Mouse (Mus musculus): ENCODE data around the gene Apoa5. TPM values are rescaled to one million over a fixed set of nuclear protein-coding genes. Genes with fewer than 3 reads are reported as not detected.
A peak's percentile ranks its signal among the peaks of the same experiment; 100 is the strongest.

Gene Apoa5
- polyA plus RNA-seq, 1 experiment from 2014 or later = 0.20 TPM

DNA sequence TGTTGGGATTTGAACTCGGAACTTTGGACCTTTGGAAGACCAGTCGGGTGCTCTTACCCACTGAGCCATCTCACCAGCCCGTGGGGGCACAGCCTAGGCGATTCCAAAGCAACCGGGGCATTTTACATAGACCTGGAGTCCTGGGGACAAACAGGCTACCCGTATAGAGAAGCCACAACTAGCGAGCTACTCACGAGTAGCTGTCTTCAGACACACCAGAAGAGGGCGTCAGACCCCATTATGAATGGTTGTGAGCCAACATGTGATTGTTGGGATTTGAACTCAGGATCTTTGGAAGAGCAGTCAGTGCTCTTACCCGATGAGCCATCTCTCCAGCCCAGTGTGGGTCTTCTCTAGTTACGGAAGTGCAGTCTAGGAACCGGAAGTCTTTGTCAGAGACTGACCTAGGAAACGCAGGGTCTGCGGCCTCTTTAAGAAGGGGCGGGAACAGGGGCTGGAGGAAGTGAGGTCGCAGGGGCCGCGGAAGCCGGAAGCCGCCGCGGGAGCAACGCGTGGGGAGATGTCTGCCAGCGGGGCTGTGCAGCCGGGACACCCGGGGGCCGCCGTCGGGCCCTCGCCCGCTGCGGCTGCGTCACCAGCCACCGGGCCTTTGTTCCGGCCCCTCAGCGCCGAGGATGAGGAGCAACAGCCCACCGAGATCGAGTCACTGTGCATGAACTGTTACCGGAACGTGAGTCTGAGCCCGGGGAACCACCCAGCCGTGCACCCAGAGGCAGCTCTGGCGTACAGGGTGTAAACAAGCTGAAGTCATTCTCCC, 4.4 kb downstream of the Apoa5 start, which contains the start of gene Zpr1:
Zpr1 (plus strand) TSS at position 388 of the 778 bp plus-strand sequence.
- no peaks in the 10 kb centered on the region for H3K9me3 ChIP-seq (replicated peaks)
- peaks cover 37% of the 10 kb centered on the region for H3K36me3 ChIP-seq
- H3K27ac ChIP-seq = peak within 1 kb of the TSS; percentile 80
- DNase-seq (ENCODE audit: low spot score) = peak; percentile 93
- H3K4me3 ChIP-seq = peak within 1 kb of the TSS; percentile 81
- 7% methylated on average over 45 of the region's 45 CpGs for whole genome bisulfite sequencing
- peaks cover 28% of the 10 kb centered on the region for H3K4me1 ChIP-seq
- H3K27me3 ChIP-seq (ENCODE audit: low read depth, poor library complexity, severe bottlenecking) = peaks cover 39% of the 10 kb centered on the region

DNA sequence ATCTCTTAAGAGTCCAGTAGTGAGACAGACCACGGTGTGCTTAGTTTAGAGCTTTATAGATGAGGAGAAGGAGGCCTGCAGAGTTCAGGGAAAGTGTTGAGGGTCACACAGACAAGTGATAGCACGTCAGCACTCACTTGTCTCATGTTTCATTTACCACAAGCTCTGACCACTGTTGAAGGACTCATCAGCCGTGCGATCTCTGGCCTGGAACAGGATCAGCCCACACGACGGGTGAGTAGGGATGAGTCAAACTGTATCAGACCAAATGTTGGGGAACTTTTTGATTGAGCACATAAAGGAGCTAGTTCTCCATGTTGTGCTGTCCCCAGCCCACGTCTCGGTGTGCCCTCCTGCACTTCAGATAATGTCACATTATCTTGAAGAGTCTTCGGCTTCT, 6.1 kb downstream of the Apoa5 start:
- Histone ChIP-seq H3K36me3 (peaks cover 53% of the 10 kb centered on the region), H3K9me3 (replicated peaks) (no peaks in the 10 kb centered on the region), H3K4me1 (peaks cover 24% of the 10 kb centered on the region), H3K27ac (no peak overlapping the region), H3K4me3 (no peak overlapping the region; the same call in 1 of the 2 replicates), H3K27me3 (ENCODE audit: low read depth, poor library complexity, severe bottlenecking) (peaks cover 22% of the 10 kb centered on the region)
- DNase-seq (ENCODE audit: low spot score) = no peak
- WGBS = 90% methylated on average over 9 of the region's 9 CpGs

DNA sequence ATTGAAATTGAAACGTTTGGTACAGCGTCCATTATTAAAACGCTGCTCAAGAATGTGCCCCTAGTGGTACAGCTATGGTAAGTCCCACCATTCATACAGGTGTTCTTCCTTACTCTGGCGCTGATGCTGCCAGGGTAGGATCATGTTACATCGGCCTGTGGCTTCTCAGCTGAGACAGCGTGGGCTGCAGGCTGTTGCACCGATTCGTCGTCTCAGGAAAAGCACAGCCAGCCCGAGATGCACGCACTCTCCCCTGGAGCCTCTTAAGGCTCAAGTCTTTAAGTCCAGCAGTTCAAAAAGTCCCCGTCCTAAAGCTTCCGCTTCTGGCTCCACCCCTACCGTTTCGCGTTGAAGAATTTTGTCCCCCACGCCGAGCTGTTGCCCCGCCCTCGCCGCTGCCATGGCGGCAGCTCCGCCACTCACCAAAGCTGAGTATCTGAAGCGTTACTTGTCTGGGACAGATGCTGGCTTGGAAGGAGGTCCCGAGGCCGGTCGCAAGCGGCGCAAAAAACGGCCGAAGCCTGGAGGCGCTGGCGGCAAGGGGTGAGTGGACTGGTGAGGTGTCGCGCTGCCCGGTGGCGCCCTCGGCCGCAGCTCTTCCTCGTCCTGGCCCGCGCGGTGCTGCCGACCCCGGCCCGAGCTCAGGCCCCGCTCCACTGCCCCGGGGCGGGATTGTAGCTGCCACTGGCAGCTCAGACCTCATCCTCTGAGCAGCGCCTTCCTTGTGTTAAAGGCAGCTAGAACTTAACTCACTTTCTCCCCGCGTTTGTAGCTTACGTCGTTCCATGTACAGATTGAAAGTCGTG, 14.4 kb downstream of the Apoa5 start, which contains the start of gene Bud13:
Bud13 (plus strand) TSS at position 378 of the 806 bp plus-strand sequence.
- Histone ChIP-seq H3K4me3 (peak within 1 kb of the TSS; percentile 89), H3K36me3 (peaks cover 63% of the 10 kb centered on the region)
- under 1% methylated on average over 55 of the region's 55 CpGs for WGBS

DNA sequence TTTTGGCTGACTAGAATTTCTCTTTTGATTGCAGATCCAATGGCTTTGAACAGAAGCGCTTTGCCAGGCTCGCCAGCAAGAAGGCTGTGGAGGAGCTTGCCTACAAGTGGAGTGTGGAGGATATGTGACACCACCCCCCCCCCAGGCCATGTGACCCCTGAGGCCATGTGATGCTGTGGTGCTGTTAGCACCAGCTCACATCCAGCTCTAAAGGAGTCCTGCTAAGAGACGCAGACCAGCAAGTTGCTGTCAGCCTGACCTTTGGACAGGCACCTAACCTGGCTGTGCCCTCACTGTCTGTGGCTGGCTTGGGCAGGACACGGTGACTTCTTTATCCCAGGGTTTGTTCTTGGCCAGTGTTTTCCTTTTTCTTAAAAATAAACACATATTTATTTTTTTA, 29.9 kb downstream of the Apoa5 start:
- DNase-seq (ENCODE audit: low spot score) = no peak
- no peaks in the 10 kb centered on the region for H3K9me3 ChIP-seq (replicated peaks)
- peaks cover 65% of the 10 kb centered on the region for H3K36me3 ChIP-seq
- no peak overlapping the region for H3K27ac ChIP-seq
- H3K4me3 ChIP-seq = no peak overlapping the region
- no peaks in the 10 kb centered on the region for H3K4me1 ChIP-seq
- H3K27me3 ChIP-seq (ENCODE audit: low read depth, poor library complexity, severe bottlenecking) = no peaks in the 10 kb centered on the region
- 86% methylated on average over 4 of the region's 4 CpGs for WGBS

More for the DNA sequence above, 14.4 kb downstream of the Apoa5 start, which contains the start of gene Bud13:
- DNase-seq (ENCODE audit: low spot score) = peak; percentile 90
- Histone ChIP-seq H3K4me1 (peaks cover 15% of the 10 kb centered on the region), H3K9me3 (replicated peaks) (no peaks in the 10 kb centered on the region), H3K27me3 (ENCODE audit: low read depth, poor library complexity, severe bottlenecking) (no peaks in the 10 kb centered on the region), H3K27ac (peak within 1 kb of the TSS; percentile 92)

DNA sequence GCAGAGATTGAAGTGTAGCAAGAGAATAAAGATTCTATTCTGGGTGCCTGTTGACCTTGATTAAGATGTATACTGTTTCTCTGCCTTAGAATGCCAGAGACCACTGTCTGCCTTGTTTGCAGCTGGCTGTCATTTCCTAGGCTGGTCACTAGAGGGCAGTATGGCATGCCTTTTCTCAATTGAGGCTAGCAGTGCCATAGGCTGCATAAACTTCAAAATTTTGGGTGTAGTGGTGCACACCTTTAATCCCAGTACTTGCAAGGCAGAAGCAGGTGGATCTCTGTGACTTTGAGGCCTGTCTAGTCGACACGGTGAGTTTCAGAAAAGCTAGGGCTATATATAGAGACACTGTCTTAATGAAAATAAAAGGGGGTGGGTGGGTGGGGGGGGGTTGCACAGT, 33.7 kb downstream of the Apoa5 start:
- 17% methylated on average over 2 of the region's 2 CpGs for WGBS
- no peaks in the 10 kb centered on the region for H3K27me3 ChIP-seq (ENCODE audit: low read depth, poor library complexity, severe bottlenecking)
- peak; percentile 63 for DNase-seq (ENCODE audit: low spot score)

DNA sequence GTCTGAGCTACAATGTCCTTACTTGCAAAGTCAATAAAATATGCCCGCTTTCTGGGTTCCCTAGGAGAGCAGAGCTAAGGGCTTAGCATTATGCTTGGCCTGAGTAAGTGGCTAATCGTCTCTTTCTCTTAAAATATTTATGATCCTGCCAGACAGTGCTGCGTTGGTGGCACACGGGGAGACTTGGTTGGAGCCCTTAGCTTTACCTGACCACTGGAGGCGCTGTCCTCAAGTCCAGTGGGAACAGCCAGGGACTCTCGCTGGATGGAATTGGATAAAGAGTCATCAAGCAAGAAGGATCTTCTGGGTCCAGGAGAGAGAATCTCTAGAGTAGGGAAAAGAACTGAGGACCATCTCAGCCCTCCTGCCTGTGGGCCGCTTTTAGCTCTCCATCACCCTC, 40.7 kb downstream of the Apoa5 start:
- Histone ChIP-seq H3K27ac (peak overlapping the region; percentile 2; the same call in 1 of the 2 replicates), H3K9me3 (replicated peaks) (no peaks in the 10 kb centered on the region), H3K36me3 (no peaks in the 10 kb centered on the region), H3K4me1 (peaks cover 24% of the 10 kb centered on the region), H3K4me3 (no peak overlapping the region), H3K27me3 (ENCODE audit: low read depth, poor library complexity, severe bottlenecking) (peaks cover 23% of the 10 kb centered on the region; the same call in 1 of the 2 replicates)
- WGBS = 10% methylated on average over 7 of the region's 7 CpGs
- DNase-seq (ENCODE audit: low spot score) = peak; percentile 47

More for the DNA sequence above, 33.7 kb downstream of the Apoa5 start:
- Histone ChIP-seq H3K36me3 (peaks cover 29% of the 10 kb centered on the region), H3K9me3 (replicated peaks) (no peaks in the 10 kb centered on the region), H3K27ac (no peak overlapping the region), H3K4me3 (no peak overlapping the region), H3K4me1 (no peaks in the 10 kb centered on the region)

DNA sequence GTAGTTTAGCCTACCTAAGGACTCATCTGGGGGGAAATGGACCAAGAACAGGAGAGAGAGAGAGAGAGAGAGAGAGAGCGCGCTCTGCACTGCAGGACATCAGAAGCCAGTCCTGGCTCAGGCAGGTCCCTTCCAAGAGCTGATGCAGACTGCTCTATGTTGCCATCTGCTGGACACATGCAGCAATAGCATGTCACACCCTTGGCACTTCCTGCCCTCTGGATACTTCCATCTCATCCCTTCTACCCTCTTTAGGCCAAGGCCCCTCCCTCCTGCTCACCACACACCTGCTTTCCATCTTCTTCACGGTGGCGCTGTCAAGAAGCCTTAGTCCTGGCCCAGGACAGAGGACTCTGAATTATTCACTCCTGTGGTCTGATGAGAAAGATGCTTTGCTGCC, 46.1 kb downstream of the Apoa5 start:
- WGBS = 9% methylated on average over 4 of the region's 4 CpGs
- Histone ChIP-seq H3K27ac (no peak overlapping the region), H3K4me3 (no peak overlapping the region), H3K4me1 (peaks cover 39% of the 10 kb centered on the region), H3K36me3 (no peaks in the 10 kb centered on the region), H3K9me3 (replicated peaks) (no peaks in the 10 kb centered on the region), H3K27me3 (ENCODE audit: low read depth, poor library complexity, severe bottlenecking) (0 out of 2 replicates have a peak, but pooled peaks cover 13% of the 10 kb centered on the region)
- DNase-seq (ENCODE audit: low spot score) = peak; percentile 81

DNA sequence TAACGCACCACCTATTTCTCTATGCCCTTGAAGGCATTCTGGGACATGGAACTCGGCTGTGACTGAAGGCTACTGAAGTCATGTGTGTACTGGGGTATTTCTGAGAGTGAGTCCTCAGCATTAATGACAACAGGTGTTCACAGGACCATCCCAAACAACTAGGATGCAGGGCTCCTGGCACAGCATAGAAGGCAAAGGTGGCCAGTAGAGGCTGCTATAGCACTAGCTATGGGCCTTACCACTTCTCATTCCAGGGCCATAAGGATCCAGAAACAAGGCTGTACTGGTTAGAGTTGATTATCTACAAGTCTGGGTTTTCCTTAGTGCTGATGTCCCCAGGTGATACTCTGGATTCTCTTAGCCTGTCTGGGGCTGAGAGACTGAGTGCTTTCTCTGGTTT, 46.5 kb downstream of the Apoa5 start:
- 47% methylated on average over 2 of the region's 2 CpGs for WGBS
- no peak overlapping the region for H3K4me3 ChIP-seq
- H3K4me1 ChIP-seq = peaks cover 39% of the 10 kb centered on the region
- H3K9me3 ChIP-seq (replicated peaks) = no peaks in the 10 kb centered on the region
- no peak overlapping the region for H3K27ac ChIP-seq
- DNase-seq (ENCODE audit: low spot score) = no peak
- 0 out of 2 replicates have a peak, but pooled peaks cover 9% of the 10 kb centered on the region for H3K27me3 ChIP-seq (ENCODE audit: low read depth, poor library complexity, severe bottlenecking)
- H3K36me3 ChIP-seq = no peaks in the 10 kb centered on the region

DNA sequence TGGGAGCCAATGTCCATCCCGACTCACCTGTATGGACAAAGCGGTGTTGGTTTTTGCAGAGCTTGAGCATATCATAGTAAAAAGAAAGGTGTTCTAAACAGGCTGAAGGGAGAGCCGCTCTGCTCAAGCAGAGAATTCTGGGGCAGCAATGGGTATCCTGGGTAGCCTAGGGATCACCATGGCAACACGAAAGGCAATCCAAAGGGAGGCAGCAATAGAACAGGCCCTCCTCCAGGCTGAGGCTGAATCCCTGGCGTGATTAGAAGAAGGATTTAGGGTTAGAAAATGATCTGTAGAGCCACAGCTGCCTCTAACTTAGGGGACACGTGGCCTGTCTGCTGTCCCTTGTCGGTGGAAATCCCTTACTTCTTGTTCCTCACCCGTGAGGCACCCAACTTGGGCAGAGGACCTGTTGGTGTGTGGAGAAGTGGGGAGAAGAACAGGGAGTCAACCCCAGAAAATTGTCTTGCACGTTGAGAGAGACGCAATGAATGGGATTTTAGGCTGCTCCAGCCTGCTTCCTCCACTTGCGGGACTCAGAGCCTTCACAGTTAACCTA, 47.5 kb downstream of the Apoa5 start:
- Histone ChIP-seq H3K9me3 (replicated peaks) (0 out of 2 replicates have a peak, but pooled peaks cover 1% of the 10 kb centered on the region), H3K27me3 (ENCODE audit: low read depth, poor library complexity, severe bottlenecking) (0 out of 2 replicates have a peak, but pooled peaks cover 6% of the 10 kb centered on the region), H3K4me1 (peaks cover 39% of the 10 kb centered on the region), H3K36me3 (no peaks in the 10 kb centered on the region), H3K27ac (no peak overlapping the region), H3K4me3 (no peak overlapping the region)
- no peak for DNase-seq (ENCODE audit: low spot score)
- 55% methylated on average over 11 of the region's 11 CpGs for WGBS

DNA sequence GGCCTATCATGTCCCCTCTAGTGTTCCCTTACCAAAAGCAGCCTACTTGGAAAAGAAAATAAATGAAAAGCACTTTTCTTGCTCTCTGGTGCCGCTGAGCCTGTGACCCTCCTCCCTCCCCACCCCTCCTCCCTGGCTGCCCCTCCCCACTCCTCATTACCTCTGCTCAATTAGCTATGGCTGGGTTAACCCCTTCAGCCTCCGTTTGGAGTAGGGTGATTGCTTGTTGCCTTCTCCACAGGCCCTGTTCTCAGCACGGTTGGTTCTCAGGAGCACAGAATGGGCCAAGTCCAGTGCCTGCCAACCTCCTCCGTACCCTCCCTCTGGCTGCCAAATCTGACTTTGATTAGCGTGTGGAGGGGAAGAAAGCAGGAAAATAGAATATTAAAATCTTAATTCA, 48.0 kb downstream of the Apoa5 start:
- no peak overlapping the region for H3K27ac ChIP-seq
- peaks cover 39% of the 10 kb centered on the region for H3K4me1 ChIP-seq
- whole genome bisulfite sequencing = 20% methylated on average over 5 of the region's 5 CpGs
- no peaks in the 10 kb centered on the region for H3K36me3 ChIP-seq
- H3K9me3 ChIP-seq (replicated peaks) = 0 out of 2 replicates have a peak, but pooled peaks cover 1% of the 10 kb centered on the region
- DNase-seq (ENCODE audit: low spot score) = peak; percentile 44
- H3K27me3 ChIP-seq (ENCODE audit: low read depth, poor library complexity, severe bottlenecking) = 0 out of 2 replicates have a peak, but pooled peaks cover 6% of the 10 kb centered on the region
- no peak overlapping the region for H3K4me3 ChIP-seq

DNA sequence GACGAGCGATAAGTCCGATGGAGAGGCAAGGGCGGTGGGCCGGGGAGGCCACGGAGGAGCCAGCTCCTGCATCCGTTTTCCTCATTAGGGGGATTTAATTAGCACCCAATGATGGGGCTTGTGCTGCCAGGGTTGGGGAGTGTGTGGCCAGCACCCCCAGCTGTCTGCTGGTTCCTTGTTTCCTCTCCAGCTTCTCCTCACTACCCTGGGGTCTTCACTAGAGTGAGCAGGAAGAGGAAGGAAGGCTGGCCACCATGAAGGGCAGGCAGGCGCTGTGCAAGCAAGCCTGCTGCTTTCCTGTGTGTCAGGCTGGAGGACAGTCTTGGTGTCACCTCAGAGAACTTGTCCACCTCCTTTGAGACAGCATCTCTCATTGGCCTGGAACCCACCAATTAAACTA, 48.5 kb downstream of the Apoa5 start:
- H3K4me3 ChIP-seq = no peak overlapping the region
- DNase-seq (ENCODE audit: low spot score) = peak; percentile 43
- H3K27me3 ChIP-seq (ENCODE audit: low read depth, poor library complexity, severe bottlenecking) = 0 out of 2 replicates have a peak, but pooled peaks cover 9% of the 10 kb centered on the region
- 0 out of 2 replicates have a peak, but pooled peaks cover 1% of the 10 kb centered on the region for H3K9me3 ChIP-seq (replicated peaks)
- WGBS = 55% methylated on average over 8 of the region's 8 CpGs
- H3K36me3 ChIP-seq = no peaks in the 10 kb centered on the region
- H3K27ac ChIP-seq = peak overlapping the region; percentile 67
- H3K4me1 ChIP-seq = peaks cover 39% of the 10 kb centered on the region

DNA sequence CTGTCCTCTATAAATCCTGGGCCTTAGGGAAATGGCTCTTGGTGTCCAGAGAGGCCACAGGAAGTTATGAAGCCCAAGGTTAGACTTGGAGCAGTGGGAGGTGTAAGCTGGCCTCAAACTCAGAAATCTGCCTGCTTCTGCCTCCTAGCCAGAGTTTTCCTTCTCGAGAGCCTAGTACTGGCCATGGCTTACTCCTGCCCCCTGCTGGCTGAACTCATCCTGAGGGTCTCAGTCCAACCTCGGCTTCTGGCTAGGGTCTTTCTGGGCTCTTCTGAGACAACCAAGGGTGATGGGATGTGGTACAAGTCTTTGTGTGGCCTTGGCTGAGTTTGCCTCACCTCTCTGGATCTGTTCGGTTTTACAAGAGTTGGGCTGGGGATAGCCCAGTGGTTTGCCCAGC, 49.5 kb downstream of the Apoa5 start:
- Histone ChIP-seq H3K4me3 (no peak overlapping the region), H3K27ac (no peak overlapping the region)
- no peak for DNase-seq (ENCODE audit: low spot score)

More for the DNA sequence above, 49.5 kb downstream of the Apoa5 start:
- Histone ChIP-seq H3K9me3 (replicated peaks) (0 out of 2 replicates have a peak, but pooled peaks cover 1% of the 10 kb centered on the region), H3K27me3 (ENCODE audit: low read depth, poor library complexity, severe bottlenecking) (0 out of 2 replicates have a peak, but pooled peaks cover 9% of the 10 kb centered on the region), H3K36me3 (no peaks in the 10 kb centered on the region), H3K4me1 (peaks cover 33% of the 10 kb centered on the region)
- WGBS = 93% methylated on average over 3 of the region's 3 CpGs

All from limb, embryonic 10.5 days (tissue).